Mouse (Mus musculus): ENCODE data around the gene Rnf4. TPM values are rescaled to one million over a fixed set of nuclear protein-coding genes. Genes with fewer than 3 reads are reported as not detected.

Gene Rnf4
- 122 and 135 TPM in 2 replicates for polyA plus RNA-seq (2015; fragmentation: Nextera tagmentation; extraction: Ambion mirVana)

- Histone ChIP-seq H3K27ac (replicated peaks) (peak within 1 kb of the TSS; percentile 94), H3K27me3 (replicated peaks) (no peaks in the 10 kb centered on the region), H3K36me3 (no peaks in the 10 kb centered on the region), H3K4me1 (peaks cover 25% of the 10 kb centered on the region), H3K4me2 (peak within 1 kb of the TSS; percentile 94), H3K4me3 (replicated peaks) (peak within 1 kb of the TSS; percentile 99), H3K9me3 (replicated peaks) (no peaks in the 10 kb centered on the region), H3K9ac (replicated peaks) (peak within 1 kb of the TSS; percentile 95)
- WGBS, result under 1% methylated on average over 67 of the region's 67 CpGs
- peak; percentile 98 for ATAC-seq (ENCODE audit: low FRiP score)
Measured at GRCm38 (mm10) chr5:34336097-34336774, at the start of gene Rnf4. Gene Rnf4 (plus strand): TSS chr5:34336289.

GRCm38 (mm10) chr5:34286516-34286915 is 49.6 kb upstream of the Rnf4 start:
- ATAC-seq (ENCODE audit: low FRiP score), result no peak
- H3K4me3 ChIP-seq (replicated peaks), result peak overlapping the region; percentile 79
- 4% methylated on average over 11 of the region's 11 CpGs for WGBS
- H3K9me3 ChIP-seq (replicated peaks), result no peaks in the 10 kb centered on the region
- peaks cover 23% of the 10 kb centered on the region for H3K4me1 ChIP-seq
- peaks cover 26% of the 10 kb centered on the region for H3K27me3 ChIP-seq (replicated peaks)
- H3K27ac ChIP-seq (replicated peaks), result no peak overlapping the region
- peak overlapping the region; percentile 76 for H3K4me2 ChIP-seq
- H3K9ac ChIP-seq (replicated peaks), result peak overlapping the region; percentile 80; the same call in 1 of the 2 replicates
- no peaks in the 10 kb centered on the region for H3K36me3 ChIP-seq

GRCm38 (mm10) chr5:34287001-34287837 is 48.9 kb upstream of the Rnf4 start:
- H3K9ac ChIP-seq (replicated peaks), result peak overlapping the region; percentile 80
- peaks cover 26% of the 10 kb centered on the region for H3K27me3 ChIP-seq (replicated peaks)
- H3K27ac ChIP-seq (replicated peaks), result peak overlapping the region; percentile 65
- peak; percentile 15; the same call in 1 of the 2 replicates for ATAC-seq (ENCODE audit: low FRiP score)
- under 1% methylated on average over 54 of the region's 54 CpGs for WGBS
- H3K4me2 ChIP-seq, result peak overlapping the region; percentile 76
- no peaks in the 10 kb centered on the region for H3K9me3 ChIP-seq (replicated peaks)
- H3K4me1 ChIP-seq, result peaks cover 23% of the 10 kb centered on the region
- H3K4me3 ChIP-seq (replicated peaks), result peak overlapping the region; percentile 79
- no peaks in the 10 kb centered on the region for H3K36me3 ChIP-seq

- no peak for ATAC-seq (ENCODE audit: low FRiP score)
- H3K4me3 ChIP-seq (replicated peaks), result peak overlapping the region; percentile 79
- peak overlapping the region; percentile 65 for H3K27ac ChIP-seq (replicated peaks)
- no peaks in the 10 kb centered on the region for H3K36me3 ChIP-seq
- no peaks in the 10 kb centered on the region for H3K9me3 ChIP-seq (replicated peaks)
- peak overlapping the region; percentile 80 for H3K9ac ChIP-seq (replicated peaks)
- H3K4me1 ChIP-seq, result peaks cover 23% of the 10 kb centered on the region
- H3K27me3 ChIP-seq (replicated peaks), result peaks cover 26% of the 10 kb centered on the region
- H3K4me2 ChIP-seq, result peak overlapping the region; percentile 76
- under 1% methylated on average over 18 of the region's 18 CpGs for WGBS
Measured at GRCm38 (mm10) chr5:34287838-34288145, 48.3 kb upstream of the Rnf4 start.

GRCm38 (mm10) chr5:34288154-34288716 is 47.9 kb upstream of the Rnf4 start, which contains the start of the genes Zfyve28 and Cfap99:
Gene Zfyve28 (minus strand): TSS chr5:34288449.
Gene Cfap99 (plus strand): TSS chr5:34288600.
- Histone ChIP-seq H3K27me3 (replicated peaks) (peaks cover 26% of the 10 kb centered on the region), H3K9me3 (replicated peaks) (no peaks in the 10 kb centered on the region), H3K27ac (replicated peaks) (peak within 1 kb of the TSS; percentile 65), H3K4me1 (peaks cover 23% of the 10 kb centered on the region), H3K36me3 (no peaks in the 10 kb centered on the region), H3K4me2 (peak within 1 kb of the TSS; percentile 76), H3K9ac (replicated peaks) (peak within 1 kb of the TSS; percentile 80), H3K4me3 (replicated peaks) (peak within 1 kb of the TSS; percentile 79)
- under 1% methylated on average over 77 of the region's 83 CpGs for WGBS
- peak; percentile 99 for ATAC-seq (ENCODE audit: low FRiP score)

GRCm38 (mm10) chr5:34289286-34289685 is 46.8 kb upstream of the Rnf4 start:
- Histone ChIP-seq H3K27ac (replicated peaks) (no peak overlapping the region), H3K36me3 (no peaks in the 10 kb centered on the region), H3K9me3 (replicated peaks) (no peaks in the 10 kb centered on the region), H3K4me2 (peak overlapping the region; percentile 76), H3K9ac (replicated peaks) (no peak overlapping the region), H3K4me3 (replicated peaks) (0 out of 2 replicates have a peak overlapping the region, but pooled peaks have one; percentile 13), H3K4me1 (peaks cover 23% of the 10 kb centered on the region), H3K27me3 (replicated peaks) (peaks cover 26% of the 10 kb centered on the region)
- 60% methylated on average over 2 of the region's 2 CpGs for WGBS
- ATAC-seq (ENCODE audit: low FRiP score), result no peak

GRCm38 (mm10) chr5:34293363-34293762 is 42.7 kb upstream of the Rnf4 start:
- H3K4me2 ChIP-seq, result no peak overlapping the region
- no peak overlapping the region for H3K4me3 ChIP-seq (replicated peaks)
- H3K9ac ChIP-seq (replicated peaks), result no peak overlapping the region
- 80% methylated on average over 6 of the region's 6 CpGs for WGBS
- no peak for ATAC-seq (ENCODE audit: low FRiP score)
- H3K36me3 ChIP-seq, result no peaks in the 10 kb centered on the region
- no peak overlapping the region for H3K27ac ChIP-seq (replicated peaks)
- H3K27me3 ChIP-seq (replicated peaks), result peaks cover 14% of the 10 kb centered on the region; the same call in 1 of the 2 replicates
- peaks cover 5% of the 10 kb centered on the region; the same call in 1 of the 2 replicates for H3K4me1 ChIP-seq
- no peaks in the 10 kb centered on the region for H3K9me3 ChIP-seq (replicated peaks)

GRCm38 (mm10) chr5:34294696-34295095 is 41.4 kb upstream of the Rnf4 start:
- 50% methylated on average over 2 of the region's 2 CpGs for WGBS
- no peak for ATAC-seq (ENCODE audit: low FRiP score)
- Histone ChIP-seq H3K27ac (replicated peaks) (no peak overlapping the region), H3K4me3 (replicated peaks) (no peak overlapping the region), H3K4me2 (no peak overlapping the region), H3K36me3 (no peaks in the 10 kb centered on the region), H3K4me1 (no peaks in the 10 kb centered on the region), H3K9ac (replicated peaks) (no peak overlapping the region), H3K27me3 (replicated peaks) (0 out of 2 replicates have a peak, but pooled peaks cover 8% of the 10 kb centered on the region), H3K9me3 (replicated peaks) (no peaks in the 10 kb centered on the region)

- Histone ChIP-seq H3K27ac (replicated peaks) (no peak overlapping the region), H3K4me2 (no peak overlapping the region), H3K9ac (replicated peaks) (no peak overlapping the region), H3K9me3 (replicated peaks) (no peaks in the 10 kb centered on the region), H3K36me3 (no peaks in the 10 kb centered on the region), H3K27me3 (replicated peaks) (0 out of 2 replicates have a peak, but pooled peaks cover 8% of the 10 kb centered on the region), H3K4me3 (replicated peaks) (no peak overlapping the region), H3K4me1 (no peaks in the 10 kb centered on the region)
- 93% methylated on average over 2 of the region's 2 CpGs for WGBS
- no peak for ATAC-seq (ENCODE audit: low FRiP score)
Measured at GRCm38 (mm10) chr5:34295141-34295540, 40.9 kb upstream of the Rnf4 start.

- H3K27ac ChIP-seq (replicated peaks), result no peak overlapping the region
- H3K9ac ChIP-seq (replicated peaks), result no peak overlapping the region
- H3K4me3 ChIP-seq (replicated peaks), result no peak overlapping the region
- H3K4me1 ChIP-seq, result no peaks in the 10 kb centered on the region
- ATAC-seq (ENCODE audit: low FRiP score), result no peak
- H3K27me3 ChIP-seq (replicated peaks), result 0 out of 2 replicates have a peak, but pooled peaks cover 3% of the 10 kb centered on the region
- no peaks in the 10 kb centered on the region for H3K9me3 ChIP-seq (replicated peaks)
- 58% methylated on average over 4 of the region's 4 CpGs for WGBS
- H3K4me2 ChIP-seq, result no peak overlapping the region
- no peaks in the 10 kb centered on the region for H3K36me3 ChIP-seq
Measured at GRCm38 (mm10) chr5:34298061-34298460, 38.0 kb upstream of the Rnf4 start.

- 84% methylated on average over 10 of the region's 10 CpGs for WGBS
- no peaks in the 10 kb centered on the region for H3K9me3 ChIP-seq (replicated peaks)
- H3K4me1 ChIP-seq, result no peaks in the 10 kb centered on the region
- H3K4me2 ChIP-seq, result no peak overlapping the region
- no peaks in the 10 kb centered on the region for H3K36me3 ChIP-seq
- 0 out of 2 replicates have a peak, but pooled peaks cover 3% of the 10 kb centered on the region for H3K27me3 ChIP-seq (replicated peaks)
- H3K27ac ChIP-seq (replicated peaks), result no peak overlapping the region
- no peak overlapping the region for H3K9ac ChIP-seq (replicated peaks)
- no peak for ATAC-seq (ENCODE audit: low FRiP score)
- H3K4me3 ChIP-seq (replicated peaks), result no peak overlapping the region
Measured at GRCm38 (mm10) chr5:34298937-34299535, 37.1 kb upstream of the Rnf4 start.

Data from neural tube, embryonic 15.5 days (tissue).